Mouse (Mus musculus) kidney, postnatal 0 days (tissue): ENCODE measurements around the gene Serinc1. TPM values are rescaled to one million over a fixed set of nuclear protein-coding genes. Genes with fewer than 3 reads are reported as not detected.
A peak's percentile ranks its signal among the peaks of the same experiment; 100 is the strongest.

ENCODE experiments used
- ATAC-seq: fragments of 200-750 bp; cut with Nextera tagmentation; replicated peaks from 2 replicates; pipeline ENCODE4 v1.8.0; 2017; ENCODE audit warnings: low read depth, moderate number of reproducible peaks, moderate TSS enrichment, moderate library complexity; ENCODE audit not compliant: low FRiP score
- DNase-seq: peaks from one replicate; pipeline ENCODE4 v3.0.0-alpha.2; 2016; ENCODE audit warnings: low spot score
- H3K27ac ChIP-seq: fragments of 300-500 bp; sonication (generic); 2 replicates; pipeline ENCODE4 v1.5.1; 2014; ENCODE audit warnings: mild to moderate bottlenecking
- H3K27me3 ChIP-seq: fragments of 300-500 bp; sonication (generic); 2 replicates; pipeline ENCODE4 v1.6.1; 2014; ENCODE audit warnings: low read length, mixed read lengths; ENCODE audit not compliant: insufficient read depth
- H3K36me3 ChIP-seq: fragments of 300-500 bp; sonication (generic); 2 replicates; pipeline ENCODE4 v1.6.1; 2014; ENCODE audit warnings: low read length, mixed read lengths; ENCODE audit not compliant: insufficient read depth
- H3K4me1 ChIP-seq: fragments of 300-500 bp; sonication (generic); replicated peaks from 2 replicates; pipeline ENCODE4 v1.6.1; 2014; ENCODE audit warnings: antibody characterized with exemption, low read length, mixed read lengths; ENCODE audit not compliant: insufficient read depth
- H3K4me2 ChIP-seq: fragments of 300-500 bp; sonication (generic); 2 replicates; pipeline ENCODE4 v1.6.1; 2014; ENCODE audit warnings: mild to moderate bottlenecking, low read length, moderate library complexity, mixed read lengths
- H3K4me3 ChIP-seq: fragments of 300-500 bp; sonication (generic); replicated peaks from 2 replicates; pipeline ENCODE4 v1.5.1; 2014; ENCODE audit warnings: low read depth, low read length
- H3K9ac ChIP-seq: fragments of 300-500 bp; sonication (generic); 2 replicates; pipeline ENCODE4 v1.6.1; 2014; ENCODE audit warnings: low read depth, low read length
- H3K9me3 ChIP-seq: fragments of 300-500 bp; sonication (generic); replicated peaks from 2 replicates; pipeline ENCODE4 v1.6.1; 2016; ENCODE audit warnings: low read length, inconsistent platforms, mixed read lengths
- CTCF ChIP-seq: IDR thresholded peaks from 2 replicates; pipeline ENCODE4 v1.5.1; 2016; ENCODE audit warnings: antibody characterized with exemption, low read depth, mild to moderate bottlenecking, moderate library complexity
- WGBS: fragments of 180-500 bp; shearing (Covaris S2); extraction: QIAGEN DNeasy Blood & Tissue Kit; methylation state at CpG from one replicate; pipeline ENCODE4 v1.1.7; 2014; 5-methylcytosine and 5-hydroxymethylcytosine counted together
- polyA plus RNA-seq: library from polyadenylated mRNA; unstranded; fragments of >200 nt; fragmentation: Nextera tagmentation; extraction: Ambion mirVana; gene quantifications from 2 replicates; pipeline ENCODE4 v1.2.1, GENCODE M21; 2015

Gene Serinc1
- polyA plus RNA-seq, 1 experiment from 2014 or later: 148 TPM

- Histone ChIP-seq H3K36me3 (no peaks in the 10 kb centered on the region), H3K27me3 (no peaks in the 10 kb centered on the region), H3K4me1 (0 out of 2 replicates have a peak, but pooled peaks cover 4% of the 10 kb centered on the region), H3K4me3 (peak overlapping the region; percentile 94), H3K4me2 (peak overlapping the region; percentile 66), H3K9ac (peak overlapping the region; percentile 96), H3K9me3 (no peaks in the 10 kb centered on the region), H3K27ac (peak overlapping the region; percentile 95)
- WGBS: under 1% methylated on average over 65 of the region's 65 CpGs
- ATAC-seq: peak; percentile 90
- peak; percentile 78 for DNase-seq
- TF ChIP-seq CTCF: no peak
These were observed 45.7 kb downstream of the Serinc1 start for GRCm38 (mm10) chr10:57486542-57487071.

- Histone ChIP-seq H3K9me3 (no peaks in the 10 kb centered on the region), H3K36me3 (no peaks in the 10 kb centered on the region), H3K4me2 (peak within 1 kb of the TSS; percentile 66), H3K4me1 (0 out of 2 replicates have a peak, but pooled peaks cover 4% of the 10 kb centered on the region), H3K4me3 (peak within 1 kb of the TSS; percentile 94), H3K27ac (peak within 1 kb of the TSS; percentile 95), H3K9ac (peak within 1 kb of the TSS; percentile 96), H3K27me3 (no peaks in the 10 kb centered on the region)
- WGBS: under 1% methylated on average over 50 of the region's 52 CpGs
- no peak for TF ChIP-seq CTCF
- peak; percentile 100 for ATAC-seq
- DNase-seq: peak; percentile 98
These were observed 46.3 kb downstream of the Serinc1 start, which contains the start of gene Hsf2 for GRCm38 (mm10) chr10:57485908-57486541. Hsf2 (plus strand) TSS chr10:57486385.

GRCm38 (mm10) chr10:57484741-57485140 is 47.6 kb downstream of the Serinc1 start:
- no peaks in the 10 kb centered on the region for H3K36me3 ChIP-seq

GRCm38 (mm10) chr10:57481717-57482116 is 50.6 kb downstream of the Serinc1 start:
- Histone ChIP-seq H3K4me2 (no peak overlapping the region), H3K9ac (no peak overlapping the region), H3K27ac (no peak overlapping the region), H3K4me1 (no peaks in the 10 kb centered on the region), H3K36me3 (no peaks in the 10 kb centered on the region), H3K9me3 (no peaks in the 10 kb centered on the region), H3K4me3 (no peak overlapping the region), H3K27me3 (no peaks in the 10 kb centered on the region)
- ATAC-seq: no peak
- DNase-seq: no peak
- TF ChIP-seq CTCF: no peak
- WGBS: 45% methylated on average over 5 of the region's 5 CpGs

More at GRCm38 (mm10) chr10:57484741-57485140, 47.6 kb downstream of the Serinc1 start:
- H3K4me1 ChIP-seq: 0 out of 2 replicates have a peak, but pooled peaks cover 4% of the 10 kb centered on the region
- no peak overlapping the region for H3K4me2 ChIP-seq
- TF ChIP-seq CTCF: no peak
- WGBS: 88% methylated on average over 3 of the region's 3 CpGs
- no peak for ATAC-seq
- H3K27ac ChIP-seq: no peak overlapping the region
- no peaks in the 10 kb centered on the region for H3K27me3 ChIP-seq
- H3K4me3 ChIP-seq: no peak overlapping the region
- H3K9ac ChIP-seq: no peak overlapping the region
- no peak for DNase-seq
- H3K9me3 ChIP-seq: no peaks in the 10 kb centered on the region

GRCm38 (mm10) chr10:57477121-57477843 is 55.0 kb downstream of the Serinc1 start:
- no peak overlapping the region for H3K4me2 ChIP-seq
- H3K4me3 ChIP-seq: no peak overlapping the region
- 78% methylated on average over 9 of the region's 9 CpGs for WGBS
- no peak for TF ChIP-seq CTCF
- H3K4me1 ChIP-seq: no peaks in the 10 kb centered on the region
- no peak overlapping the region for H3K9ac ChIP-seq
- no peaks in the 10 kb centered on the region for H3K9me3 ChIP-seq
- H3K27ac ChIP-seq: no peak overlapping the region
- H3K36me3 ChIP-seq: no peaks in the 10 kb centered on the region
- ATAC-seq (no peak), DNase-seq (no peak)
- H3K27me3 ChIP-seq: no peaks in the 10 kb centered on the region

Other genes starting within 250 kb of the Serinc1 start
- gene Hsf2, start 46.1 kb downstream of the Serinc1 start, polyA plus RNA-seq: 26.2 and 27.8 TPM in 2 replicates
- gene Pkib, start 99.5 kb upstream of the Serinc1 start, polyA plus RNA-seq: 5.6 and 7.0 TPM in 2 replicates